Mouse (Mus musculus) testis, adult 2 months (tissue): Measurements from ENCODE around the gene Dusp10.

Experiments
- CTCF ChIP-seq: fragments of 200-500 bp; IDR thresholded peaks from 2 replicates; pipeline ENCODE4 v1.5.1; 2012; ENCODE audit warnings: low read depth, mild to moderate bottlenecking, inconsistent platforms, low read length, moderate library complexity; ENCODE audit not compliant: control insufficient read depth, insufficient read depth, insufficient replicate concordance
- POLR2A ChIP-seq: fragments of 200-500 bp; IDR thresholded peaks from 2 replicates; pipeline ENCODE4 v1.6.1; 2012; ENCODE audit warnings: low read depth, mild to moderate bottlenecking, inconsistent platforms, low read length, moderate library complexity; ENCODE audit not compliant: control insufficient read depth

DNA sequence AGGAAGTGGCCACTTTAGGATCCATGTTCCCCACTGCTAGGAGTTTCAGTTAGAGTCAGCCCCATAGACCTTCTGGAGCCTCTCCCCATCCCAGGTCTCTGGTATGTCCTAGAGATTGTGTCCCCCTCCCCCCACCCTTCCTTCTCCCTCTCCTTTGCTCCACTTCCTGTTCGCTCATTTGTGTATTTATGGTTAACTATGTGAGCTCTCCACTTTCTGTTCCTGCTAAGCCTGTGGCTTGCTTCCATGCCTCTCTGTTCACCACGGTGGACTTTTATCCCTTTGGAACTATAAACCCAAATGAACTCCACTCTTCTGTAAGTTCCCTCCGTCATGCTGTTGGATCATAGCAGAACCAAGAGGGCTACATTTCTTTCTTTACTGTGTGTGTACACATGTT, 13.9 kb downstream of the Dusp10 start:
- TF ChIP-seq POLR2A: no peak
- no peak for TF ChIP-seq CTCF
